Mouse (Mus musculus) monocyte, adult 59 days (primary cell): Measurements from ENCODE around the gene Mansc1. TPM values are rescaled to one million over a fixed set of nuclear protein-coding genes. Genes with fewer than 3 reads are reported as not detected.

ENCODE experiments used
- total RNA-seq, 2 experiments: library from RNA; stranded (reverse); gene quantifications; one replicate each; pipeline ENCODE4 v1.2.4; 2023

Gene Mansc1
- total RNA-seq = 1 to 10 TPM; 2.5 to 2.7 TPM

DNA sequence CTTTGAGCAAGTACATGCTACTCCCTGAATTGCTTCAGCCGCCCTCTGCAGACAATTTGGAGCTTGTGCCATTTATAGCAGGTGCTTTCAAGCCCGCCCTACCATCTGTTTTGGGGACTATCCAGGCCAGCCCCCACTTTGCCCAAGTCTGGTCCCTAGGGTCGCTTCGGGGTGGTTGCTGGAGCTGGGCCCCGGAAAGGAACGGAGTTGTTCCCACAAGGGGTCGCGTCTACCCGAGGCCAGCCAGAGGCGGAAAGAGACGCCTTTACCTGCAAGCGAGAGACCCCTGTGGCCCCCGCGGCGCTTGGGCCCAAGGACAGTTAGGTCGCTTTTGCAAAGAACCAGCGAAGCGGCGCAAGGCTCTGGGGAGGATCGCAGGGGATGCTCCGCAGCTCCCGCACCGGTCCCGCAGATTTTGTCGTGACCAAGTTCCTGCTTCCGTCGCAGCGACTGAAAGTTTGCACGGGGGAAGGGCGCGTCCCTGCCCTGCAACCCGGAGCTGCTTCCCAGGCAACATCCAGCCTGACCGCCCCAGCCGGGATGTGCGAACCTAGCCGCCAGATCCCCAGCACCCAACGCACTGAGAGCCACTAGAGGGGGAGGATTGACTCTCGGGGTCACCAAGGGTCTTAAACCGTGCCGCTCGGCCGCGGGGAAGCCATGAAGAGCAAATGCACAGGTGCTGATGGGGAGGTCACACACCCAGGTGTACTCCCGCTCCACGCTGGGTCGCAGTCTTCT is at the start of gene Mansc1:
Mansc1 (minus strand) TSS at position 542 of the 741 bp plus-strand sequence.

DNA sequence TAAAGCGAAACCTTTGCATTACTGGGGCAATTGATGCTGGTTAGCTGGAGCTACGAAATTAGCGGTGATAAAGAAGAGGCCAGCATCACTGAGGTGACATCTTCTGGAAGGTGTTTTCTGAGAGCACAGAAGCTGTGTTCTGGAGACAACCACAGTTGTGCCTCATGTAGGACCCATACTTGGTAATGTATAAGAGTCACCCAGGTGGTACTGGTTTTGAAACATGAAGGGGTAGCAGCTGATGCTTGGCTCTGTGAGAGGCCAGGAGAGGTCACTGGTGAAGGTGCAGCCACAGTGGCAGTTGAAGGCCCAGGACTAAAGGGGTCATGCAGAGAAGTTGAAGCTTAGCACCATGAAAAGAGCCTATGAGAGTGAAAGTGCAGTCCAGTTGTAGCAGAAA is 6.9 kb upstream of the Mansc1 start, which contains the start of gene Borcs5:
Borcs5 (plus strand) TSS at position 301 of the 400 bp plus-strand sequence.

DNA sequence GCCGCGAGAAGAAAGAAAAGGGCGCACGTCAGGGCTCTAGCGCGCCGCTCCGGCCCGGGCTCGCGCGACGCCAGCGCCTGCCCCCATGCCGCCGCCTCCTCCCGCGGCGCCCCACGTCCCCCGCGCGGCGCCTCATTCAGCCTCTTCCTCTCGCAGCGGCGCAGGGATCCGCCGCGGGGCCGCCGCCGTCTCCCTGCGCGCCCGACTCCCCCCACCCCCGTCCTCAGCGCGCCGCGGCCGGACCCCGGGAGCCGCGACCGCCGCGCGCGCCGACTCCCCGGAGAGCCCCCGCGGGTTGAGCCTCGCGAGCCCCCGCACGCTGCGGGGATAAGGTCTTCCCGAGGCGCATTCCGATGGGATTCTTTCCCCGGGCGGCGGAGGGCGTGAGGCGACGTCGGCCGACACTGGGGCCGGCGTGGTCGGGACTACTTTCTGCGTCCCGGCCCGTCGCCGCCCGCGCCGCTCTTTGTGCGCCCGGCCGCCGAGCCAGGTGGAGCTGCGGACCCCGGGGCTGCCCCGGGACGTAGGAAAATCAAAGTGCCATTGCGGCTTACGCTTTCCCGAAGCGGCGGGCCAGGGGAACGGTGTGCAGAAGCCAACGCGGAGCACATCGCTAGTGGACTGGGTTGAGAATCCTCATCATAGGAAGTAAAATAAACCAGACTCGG is 65.3 kb downstream of the Mansc1 start, which contains the start of gene Lrp6:
Lrp6 (minus strand) TSS at position 148 of the 668 bp plus-strand sequence.

Other genes with a start within 250 kb of the Mansc1 start
- gene Bcl2l14, start 236.2 kb downstream of the Mansc1 start, total RNA-seq = 1 to 10 TPM; 1.1 to 1.5 TPM
- 10 to 100 TPM; 29.4 to 38.9 TPM for gene Lrp6, start 65.5 kb downstream of the Mansc1 start, total RNA-seq
- gene Borcs5, start 7.0 kb upstream of the Mansc1 start, total RNA-seq = 10 to 100 TPM; 14.9 to 16.2 TPM
- 10 to 100 TPM; 69.2 to 80.0 TPM for gene Dusp16, start 160.1 kb upstream of the Mansc1 start, total RNA-seq
- gene Crebl2, start 197.7 kb upstream of the Mansc1 start, total RNA-seq = 10 to 100 TPM; 13.5 to 13.6 TPM